Mouse (Mus musculus): Measurements from ENCODE around the gene Isg20l2. TPM values are rescaled to one million over a fixed set of nuclear protein-coding genes. Genes with fewer than 3 reads are reported as not detected.
"Not testable (repeated sequence)": the region's sequence is repeated elsewhere in the genome, so short reads cannot be mapped to it uniquely, and the experiment has no call there.

Gene Isg20l2
- total and polyA plus RNA-seq, 3 experiments = 6.2 to 10.9 (median 10.6) TPM

GRCm38 (mm10) chr3:87886416-87886815 is 43.7 kb upstream of the Isg20l2 start:
- H3K27ac ChIP-seq = no peak overlapping the region

GRCm38 (mm10) chr3:87887400-87887799 is 42.7 kb upstream of the Isg20l2 start:
- not testable (repeated sequence) for H3K9ac ChIP-seq (ENCODE audit: low read depth, low read length); H3K79me2 ChIP-seq (replicated peaks; ENCODE audit: control insufficient read depth, insufficient read depth, low read length); H3K4me1 ChIP-seq (ENCODE audit: control insufficient read depth, insufficient read depth, low read length); H3K27ac ChIP-seq; H3K27me3 ChIP-seq (ENCODE audit: control insufficient read depth, insufficient read depth, low read length); H3K4me3 ChIP-seq; DNase-seq
- 0 out of 2 replicates have a peak, but pooled peaks have one; percentile 12 for TF ChIP-seq CTCF (IDR thresholded peaks at IDR 0.05)
- WGBS = 79% methylated on average over 4 of the region's 4 CpGs
- intact Hi-C loops (cut with DNase I) = loop anchor here (1.0 to 2.0 kb wide), 2 partner anchors 19 to 31 kb away; partner anchors contain the start of genes Hdgf and Mrpl24
- H3K36me3 ChIP-seq (ENCODE audit: control insufficient read depth, insufficient read depth, low read length) = peaks cover 15% of the 10 kb centered on the region

More at GRCm38 (mm10) chr3:87886416-87886815, 43.7 kb upstream of the Isg20l2 start:
- Histone ChIP-seq H3K4me3 (no peak overlapping the region), H3K9ac (ENCODE audit: low read depth, low read length) (no peak overlapping the region), H3K79me2 (replicated peaks; ENCODE audit: control insufficient read depth, insufficient read depth, low read length) (peaks cover 7% of the 10 kb centered on the region), H3K27me3 (ENCODE audit: control insufficient read depth, insufficient read depth, low read length) (no peaks in the 10 kb centered on the region), H3K36me3 (ENCODE audit: control insufficient read depth, insufficient read depth, low read length) (peaks cover 15% of the 10 kb centered on the region), H3K4me1 (ENCODE audit: control insufficient read depth, insufficient read depth, low read length) (peaks cover 8% of the 10 kb centered on the region)
- intact Hi-C loops (cut with DNase I) = loop anchor here (1.0 to 2.0 kb wide), 2 partner anchors 32 to 44 kb away; partner anchors contain the start of genes Isg20l2, Mrpl24 and Rrnad1
- 83% methylated on average over 6 of the region's 6 CpGs for WGBS
- DNase-seq = no peak
- no peak for TF ChIP-seq CTCF (IDR thresholded peaks at IDR 0.05)
- TF ChIP-seq EP300 (IDR thresholded peaks at IDR 0.05; ENCODE audit: insufficient read depth, low read depth, low read length) = no peak
- TF ChIP-seq POLR2A (IDR thresholded peaks at IDR 0.05; ENCODE audit: insufficient read depth, low read depth, low read length) = no peak

GRCm38 (mm10) chr3:87891481-87891880 is 38.6 kb upstream of the Isg20l2 start:
- Histone ChIP-seq H3K79me2 (replicated peaks; ENCODE audit: control insufficient read depth, insufficient read depth, low read length) (no peaks in the 10 kb centered on the region), H3K36me3 (ENCODE audit: control insufficient read depth, insufficient read depth, low read length) (no peaks in the 10 kb centered on the region), H3K27ac (no peak overlapping the region), H3K4me1 (ENCODE audit: control insufficient read depth, insufficient read depth, low read length) (no peaks in the 10 kb centered on the region), H3K4me3 (no peak overlapping the region), H3K27me3 (ENCODE audit: control insufficient read depth, insufficient read depth, low read length) (no peaks in the 10 kb centered on the region), H3K9ac (ENCODE audit: low read depth, low read length) (no peak overlapping the region)
- intact Hi-C loops (cut with DNase I) = no loop called here
- TF ChIP-seq POLR2A (IDR thresholded peaks at IDR 0.05; ENCODE audit: insufficient read depth, low read depth, low read length) (no peak), EP300 (IDR thresholded peaks at IDR 0.05; ENCODE audit: insufficient read depth, low read depth, low read length) (no peak), CTCF (IDR thresholded peaks at IDR 0.05) (no peak)
- no peak for DNase-seq
- 67% methylated on average over 3 of the region's 3 CpGs for WGBS

GRCm38 (mm10) chr3:87893367-87893905 is 36.7 kb upstream of the Isg20l2 start:
- DNase-seq = no peak
- Histone ChIP-seq H3K27ac (no peak overlapping the region), H3K27me3 (ENCODE audit: control insufficient read depth, insufficient read depth, low read length) (no peaks in the 10 kb centered on the region), H3K9ac (ENCODE audit: low read depth, low read length) (no peak overlapping the region), H3K36me3 (ENCODE audit: control insufficient read depth, insufficient read depth, low read length) (no peaks in the 10 kb centered on the region), H3K79me2 (replicated peaks; ENCODE audit: control insufficient read depth, insufficient read depth, low read length) (no peaks in the 10 kb centered on the region), H3K4me3 (no peak overlapping the region), H3K4me1 (ENCODE audit: control insufficient read depth, insufficient read depth, low read length) (no peaks in the 10 kb centered on the region)
- intact Hi-C loops (cut with DNase I) = no loop called here
- WGBS = 78% methylated on average over 3 of the region's 3 CpGs
- no peak for TF ChIP-seq CTCF (IDR thresholded peaks at IDR 0.05)
- no peak for TF ChIP-seq EP300 (IDR thresholded peaks at IDR 0.05; ENCODE audit: insufficient read depth, low read depth, low read length)
- TF ChIP-seq POLR2A (IDR thresholded peaks at IDR 0.05; ENCODE audit: insufficient read depth, low read depth, low read length) = no peak

- Histone ChIP-seq H3K36me3 (ENCODE audit: control insufficient read depth, insufficient read depth, low read length) (no peaks in the 10 kb centered on the region), H3K79me2 (replicated peaks; ENCODE audit: control insufficient read depth, insufficient read depth, low read length) (no peaks in the 10 kb centered on the region), H3K27ac (no peak overlapping the region), H3K9ac (ENCODE audit: low read depth, low read length) (no peak overlapping the region), H3K4me1 (ENCODE audit: control insufficient read depth, insufficient read depth, low read length) (no peaks in the 10 kb centered on the region), H3K4me3 (no peak overlapping the region), H3K27me3 (ENCODE audit: control insufficient read depth, insufficient read depth, low read length) (no peaks in the 10 kb centered on the region)
- 65% methylated on average over 3 of the region's 3 CpGs for WGBS
- intact Hi-C loops (cut with DNase I) = no loop called here
- TF ChIP-seq CTCF (IDR thresholded peaks at IDR 0.05) = no peak
- TF ChIP-seq EP300 (IDR thresholded peaks at IDR 0.05; ENCODE audit: insufficient read depth, low read depth, low read length) = no peak
- TF ChIP-seq POLR2A (IDR thresholded peaks at IDR 0.05; ENCODE audit: insufficient read depth, low read depth, low read length) = no peak
- no peak for DNase-seq
Observed at GRCm38 (mm10) chr3:87899266-87899665, 30.8 kb upstream of the Isg20l2 start.

- Histone ChIP-seq H3K9ac (ENCODE audit: low read depth, low read length) (no peak overlapping the region), H3K4me3 (no peak overlapping the region), H3K36me3 (ENCODE audit: control insufficient read depth, insufficient read depth, low read length) (no peaks in the 10 kb centered on the region), H3K27me3 (ENCODE audit: control insufficient read depth, insufficient read depth, low read length) (no peaks in the 10 kb centered on the region), H3K79me2 (replicated peaks; ENCODE audit: control insufficient read depth, insufficient read depth, low read length) (no peaks in the 10 kb centered on the region), H3K27ac (no peak overlapping the region), H3K4me1 (ENCODE audit: control insufficient read depth, insufficient read depth, low read length) (no peaks in the 10 kb centered on the region)
- WGBS = 83% methylated on average over 3 of the region's 3 CpGs
- TF ChIP-seq POLR2A (IDR thresholded peaks at IDR 0.05; ENCODE audit: insufficient read depth, low read depth, low read length) = no peak
- TF ChIP-seq CTCF (IDR thresholded peaks at IDR 0.05) = no peak
- TF ChIP-seq EP300 (IDR thresholded peaks at IDR 0.05; ENCODE audit: insufficient read depth, low read depth, low read length) = no peak
- intact Hi-C loops (cut with DNase I) = no loop called here
- DNase-seq = no peak
Observed at GRCm38 (mm10) chr3:87899776-87900175, 30.3 kb upstream of the Isg20l2 start.

Measured in heart, adult 2 months (tissue).